Mouse (Mus musculus) heart, embryonic 13.5 days (tissue): ENCODE measurements around the gene Sypl. TPM values are rescaled to one million over a fixed set of nuclear protein-coding genes. Genes with fewer than 3 reads are reported as not detected.

Experiments
- ATAC-seq: fragments of 200-750 bp; cut with Nextera tagmentation; 2 replicates; pipeline ENCODE4 v1.8.0; 2017; ENCODE audit warnings: moderate TSS enrichment; ENCODE audit not compliant: insufficient number of reproducible peaks, low FRiP score, low TSS enrichment; ENCODE audit errors: extremely low read depth
- H3K27ac ChIP-seq: fragments of 300-500 bp; sonication (generic); replicated peaks from 2 replicates; pipeline ENCODE4 v1.5.1; 2015; ENCODE audit warnings: moderate library complexity, mild to moderate bottlenecking, inconsistent platforms
- H3K27me3 ChIP-seq: fragments of 300-500 bp; sonication (generic); replicated peaks from 2 replicates; pipeline ENCODE4 v1.6.1; 2015; ENCODE audit warnings: mild to moderate bottlenecking, inconsistent platforms
- H3K36me3 ChIP-seq: fragments of 300-500 bp; sonication (generic); 2 replicates; pipeline ENCODE4 v1.6.1; 2015; ENCODE audit warnings: mild to moderate bottlenecking, inconsistent platforms
- H3K4me1 ChIP-seq: fragments of 300-500 bp; sonication (generic); 2 replicates; pipeline ENCODE4 v1.6.1; 2015; ENCODE audit warnings: inconsistent platforms
- H3K4me2 ChIP-seq: fragments of 300-500 bp; sonication (generic); 2 replicates; pipeline ENCODE4 v1.6.1; 2015; ENCODE audit warnings: inconsistent platforms, mild to moderate bottlenecking, moderate library complexity
- H3K4me3 ChIP-seq: fragments of 300-500 bp; sonication (generic); 2 replicates; pipeline ENCODE4 v1.5.1; 2015; ENCODE audit warnings: moderate library complexity, mild to moderate bottlenecking, inconsistent platforms
- H3K9ac ChIP-seq: fragments of 300-500 bp; sonication (generic); 2 replicates; pipeline ENCODE4 v1.6.1; 2015; ENCODE audit warnings: inconsistent platforms, mild to moderate bottlenecking, moderate library complexity
- H3K9me3 ChIP-seq: fragments of 300-500 bp; sonication (generic); 2 replicates; pipeline ENCODE4 v1.6.1; 2016; ENCODE audit warnings: inconsistent platforms
- WGBS: fragments of 180-500 bp; shearing (Covaris S2); methylation state at CpG from one replicate; pipeline ENCODE4 v1.1.7; 2015; ENCODE audit warnings: mixed read lengths; 5-methylcytosine and 5-hydroxymethylcytosine counted together
- polyA plus RNA-seq: library from polyadenylated mRNA; unstranded; fragments of >200 nt; fragmentation: Nextera tagmentation; extraction: Ambion mirVana; gene quantifications from 2 replicates; pipeline ENCODE4 v1.2.1, GENCODE M21; 2015

Gene Sypl
- polyA plus RNA-seq, 1 experiment from 2014 or later: 79.8 TPM

GRCm38 (mm10) chr12:32943951-32944350, 9.7 kb upstream of the Sypl start:
- Histone ChIP-seq H3K4me1 (0 out of 2 replicates have a peak, but pooled peaks cover 3% of the 10 kb centered on the region), H3K9ac (no peak overlapping the region), H3K9me3 (no peaks in the 10 kb centered on the region), H3K4me2 (no peak overlapping the region), H3K36me3 (no peaks in the 10 kb centered on the region), H3K27me3 (no peaks in the 10 kb centered on the region), H3K27ac (peak overlapping the region; percentile 67), H3K4me3 (no peak overlapping the region)
- WGBS: 71% methylated on average over 3 of the region's 3 CpGs
- no peak for ATAC-seq

GRCm38 (mm10) chr12:32944884-32945454, 8.7 kb upstream of the Sypl start:
- 66% methylated on average over 8 of the region's 8 CpGs for WGBS
- ATAC-seq: no peak
- H3K27ac ChIP-seq: no peak overlapping the region
- H3K4me2 ChIP-seq: no peak overlapping the region
- no peaks in the 10 kb centered on the region for H3K27me3 ChIP-seq
- H3K9ac ChIP-seq: no peak overlapping the region
- H3K4me1 ChIP-seq: 0 out of 2 replicates have a peak, but pooled peaks cover 3% of the 10 kb centered on the region
- H3K4me3 ChIP-seq: no peak overlapping the region
- no peaks in the 10 kb centered on the region for H3K36me3 ChIP-seq
- H3K9me3 ChIP-seq: no peaks in the 10 kb centered on the region

- ATAC-seq: no peak
- H3K27ac ChIP-seq: no peak overlapping the region
- H3K4me1 ChIP-seq: 0 out of 2 replicates have a peak, but pooled peaks cover 3% of the 10 kb centered on the region
- H3K9me3 ChIP-seq: no peaks in the 10 kb centered on the region
- 71% methylated on average over 4 of the region's 4 CpGs for WGBS
- no peak overlapping the region for H3K4me2 ChIP-seq
- no peak overlapping the region for H3K9ac ChIP-seq
- H3K27me3 ChIP-seq: no peaks in the 10 kb centered on the region
- no peak overlapping the region for H3K4me3 ChIP-seq
- H3K36me3 ChIP-seq: no peaks in the 10 kb centered on the region
These were observed 7.3 kb upstream of the Sypl start for GRCm38 (mm10) chr12:32946376-32946775.

GRCm38 (mm10) chr12:32952416-32952815, 1.3 kb upstream of the Sypl start:
- peak overlapping the region; percentile 81; the same call in 1 of the 2 replicates for H3K4me2 ChIP-seq
- H3K27ac ChIP-seq: 0 out of 2 replicates have a peak overlapping the region, but pooled peaks have one; percentile 28
- no peaks in the 10 kb centered on the region for H3K9me3 ChIP-seq
- no peak for ATAC-seq
- no peak overlapping the region for H3K9ac ChIP-seq
- 22% methylated on average over 3 of the region's 3 CpGs for WGBS
- peaks cover 31% of the 10 kb centered on the region for H3K4me1 ChIP-seq
- H3K27me3 ChIP-seq: no peaks in the 10 kb centered on the region
- H3K36me3 ChIP-seq: no peaks in the 10 kb centered on the region
- H3K4me3 ChIP-seq: no peak overlapping the region

GRCm38 (mm10) chr12:32953066-32953465, 625 bp upstream of the Sypl start:
- ATAC-seq: no peak
- no peaks in the 10 kb centered on the region for H3K9me3 ChIP-seq
- H3K4me1 ChIP-seq: peaks cover 34% of the 10 kb centered on the region
- WGBS: 12% methylated on average over 6 of the region's 6 CpGs
- H3K27ac ChIP-seq: peak overlapping the region; percentile 99
- H3K36me3 ChIP-seq: no peaks in the 10 kb centered on the region
- H3K27me3 ChIP-seq: no peaks in the 10 kb centered on the region
- H3K9ac ChIP-seq: peak overlapping the region; percentile 94
- peak overlapping the region; percentile 90 for H3K4me3 ChIP-seq
- peak overlapping the region; percentile 81 for H3K4me2 ChIP-seq

GRCm38 (mm10) chr12:32954216-32955021, 728 bp downstream of the Sypl start:
- Histone ChIP-seq H3K27ac (peak overlapping the region; percentile 99), H3K27me3 (no peaks in the 10 kb centered on the region), H3K4me1 (peaks cover 44% of the 10 kb centered on the region), H3K36me3 (no peaks in the 10 kb centered on the region), H3K9ac (peak overlapping the region; percentile 94), H3K4me3 (peak overlapping the region; percentile 90), H3K4me2 (peak overlapping the region; percentile 81), H3K9me3 (no peaks in the 10 kb centered on the region)
- ATAC-seq: peak; percentile 63
- WGBS: under 1% methylated on average over 70 of the region's 71 CpGs

GRCm38 (mm10) chr12:32955037-32955436, 1.3 kb downstream of the Sypl start:
- Histone ChIP-seq H3K27ac (peak overlapping the region; percentile 99), H3K9me3 (no peaks in the 10 kb centered on the region), H3K4me2 (peak overlapping the region; percentile 81), H3K36me3 (no peaks in the 10 kb centered on the region), H3K4me3 (peak overlapping the region; percentile 90), H3K27me3 (no peaks in the 10 kb centered on the region), H3K4me1 (peaks cover 48% of the 10 kb centered on the region), H3K9ac (peak overlapping the region; percentile 94)
- WGBS: 3% methylated on average over 8 of the region's 8 CpGs
- no peak for ATAC-seq

- no peak for ATAC-seq
- Histone ChIP-seq H3K27me3 (no peaks in the 10 kb centered on the region), H3K4me3 (no peak overlapping the region), H3K9me3 (no peaks in the 10 kb centered on the region), H3K4me1 (peaks cover 66% of the 10 kb centered on the region), H3K4me2 (no peak overlapping the region), H3K27ac (no peak overlapping the region), H3K36me3 (no peaks in the 10 kb centered on the region), H3K9ac (no peak overlapping the region)
- WGBS: 74% methylated on average over 2 of the region's 2 CpGs
These were observed 3.5 kb downstream of the Sypl start for GRCm38 (mm10) chr12:32957211-32957610.

- Histone ChIP-seq H3K27me3 (no peaks in the 10 kb centered on the region), H3K4me1 (peaks cover 51% of the 10 kb centered on the region), H3K36me3 (peaks cover 15% of the 10 kb centered on the region), H3K27ac (no peak overlapping the region), H3K4me3 (no peak overlapping the region), H3K4me2 (no peak overlapping the region), H3K9me3 (no peaks in the 10 kb centered on the region), H3K9ac (no peak overlapping the region)
- ATAC-seq: no peak
These were observed 8.4 kb downstream of the Sypl start for GRCm38 (mm10) chr12:32962132-32962531.

- H3K4me1 ChIP-seq: peaks cover 41% of the 10 kb centered on the region
- peaks cover 25% of the 10 kb centered on the region for H3K36me3 ChIP-seq
- 75% methylated on average over 4 of the region's 4 CpGs for WGBS
- no peak overlapping the region for H3K9ac ChIP-seq
- no peak overlapping the region for H3K4me2 ChIP-seq
- H3K9me3 ChIP-seq: no peaks in the 10 kb centered on the region
- H3K27ac ChIP-seq: no peak overlapping the region
- ATAC-seq: no peak
- H3K4me3 ChIP-seq: no peak overlapping the region
- no peaks in the 10 kb centered on the region for H3K27me3 ChIP-seq
These were observed 10.2 kb downstream of the Sypl start for GRCm38 (mm10) chr12:32963858-32964257.

GRCm38 (mm10) chr12:32972287-32972686, 18.6 kb downstream of the Sypl start:
- no peak overlapping the region for H3K4me3 ChIP-seq
- WGBS: 82% methylated on average over 1 of the region's 1 CpGs
- no peak overlapping the region for H3K27ac ChIP-seq
- no peak overlapping the region for H3K9ac ChIP-seq
- no peaks in the 10 kb centered on the region for H3K9me3 ChIP-seq
- peaks cover 63% of the 10 kb centered on the region for H3K36me3 ChIP-seq
- H3K4me2 ChIP-seq: no peak overlapping the region
- H3K27me3 ChIP-seq: no peaks in the 10 kb centered on the region
- no peak for ATAC-seq
- peaks cover 4% of the 10 kb centered on the region; the same call in 1 of the 2 replicates for H3K4me1 ChIP-seq
